Mouse (Mus musculus) ES-Bruce4 (cell line): ENCODE results near the gene Slc15a3. TPM values are rescaled to one million over a fixed set of nuclear protein-coding genes. Genes with fewer than 3 reads are reported as not detected.

Experiments
- H3K27ac ChIP-seq: 2 replicates; pipeline ENCODE4 v1.5.1; 2012; ENCODE audit warnings: low read length, inconsistent platforms; ENCODE audit not compliant: insufficient read depth
- H3K27me3 ChIP-seq: 2 replicates; pipeline ENCODE4 v1.6.1; 2012; ENCODE audit warnings: mild to moderate bottlenecking, low read length, inconsistent platforms; ENCODE audit not compliant: control insufficient read depth, poor library complexity, insufficient read depth, severe bottlenecking
- H3K36me3 ChIP-seq: 2 replicates; pipeline ENCODE4 v1.6.1; 2012; ENCODE audit warnings: inconsistent platforms, mild to moderate bottlenecking, low read length, moderate library complexity; ENCODE audit not compliant: control insufficient read depth, poor library complexity, insufficient read depth, severe bottlenecking
- H3K4me1 ChIP-seq: one replicate; pipeline ENCODE4 v1.8.1; 2011; ENCODE audit warnings: low read length; ENCODE audit not compliant: control insufficient read depth, insufficient read depth
- H3K4me3 ChIP-seq: 2 replicates; pipeline ENCODE4 v1.5.1; 2011; ENCODE audit warnings: low read depth, mild to moderate bottlenecking, low read length
- H3K9ac ChIP-seq: 2 replicates; pipeline ENCODE4 v1.6.1; 2012; ENCODE audit warnings: low read depth, mild to moderate bottlenecking, inconsistent platforms; ENCODE audit not compliant: poor library complexity, severe bottlenecking
- H3K9me3 ChIP-seq: replicated peaks from 2 replicates; pipeline ENCODE4 v1.6.1; 2012; ENCODE audit warnings: mild to moderate bottlenecking, low read length, inconsistent platforms; ENCODE audit not compliant: control insufficient read depth, poor library complexity, insufficient read depth, severe bottlenecking
- CTCF ChIP-seq: IDR thresholded peaks from one replicate; pipeline ENCODE4 v1.8.1; 2011; ENCODE audit warnings: low read depth, low read length
- EP300 ChIP-seq: IDR thresholded peaks from 2 replicates; pipeline ENCODE4 v1.6.1; 2011; ENCODE audit warnings: low read depth, low read length; ENCODE audit not compliant: insufficient read depth
- POLR2A ChIP-seq: IDR thresholded peaks from one replicate; pipeline ENCODE4 v1.8.1; 2011; ENCODE audit warnings: low read length; ENCODE audit not compliant: insufficient read depth
- polyA plus RNA-seq: library from polyadenylated mRNA; stranded (reverse); fragments of >200 nt; gene quantifications from 2 replicates; pipeline ENCODE4 v1.2.4, GENCODE M21; 2011; ENCODE audit warnings: low read depth; ENCODE audit not compliant: missing spikeins, insufficient read depth, insufficient read length

The Slc15a3 gene
- polyA plus RNA-seq, 1 experiment, result not detected

DNA sequence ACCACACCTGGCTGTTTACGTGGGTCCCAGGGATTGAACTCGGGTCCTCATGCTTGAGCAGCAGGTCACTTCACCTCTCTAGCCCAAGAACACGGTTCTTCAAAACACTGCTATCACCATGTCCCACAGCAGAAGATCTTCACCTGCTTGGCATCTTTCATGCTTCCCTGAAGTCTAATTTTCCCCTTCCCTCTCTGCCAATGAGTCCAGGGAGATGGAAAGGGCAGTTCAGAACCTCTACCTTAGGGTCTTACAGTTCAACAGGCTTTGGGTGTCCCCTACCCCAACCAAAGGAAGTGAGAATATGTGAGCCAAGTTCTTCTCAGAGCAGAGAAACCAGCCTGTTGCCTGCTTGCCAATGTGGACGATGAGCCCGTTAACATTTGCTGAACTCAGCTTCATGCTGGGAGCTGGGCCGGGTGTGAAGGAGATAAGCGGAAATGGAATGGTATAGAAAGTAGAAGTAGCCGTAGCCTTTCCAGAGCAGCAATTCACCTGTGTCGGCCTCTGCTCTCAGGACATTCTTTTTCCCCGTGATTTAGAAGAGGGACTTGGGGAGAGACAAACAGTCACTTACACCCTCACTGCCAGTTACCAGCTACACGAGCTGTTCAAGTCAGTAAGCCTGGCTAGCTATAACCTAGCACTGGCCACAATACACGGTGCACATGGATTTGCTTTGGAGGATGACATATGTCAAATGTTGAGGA, 30.8 kb upstream of the Slc15a3 start:
- Histone ChIP-seq H3K4me1 (no peaks in the 10 kb centered on the region), H3K36me3 (no peaks in the 10 kb centered on the region), H3K27ac (no peak overlapping the region), H3K4me3 (no peak overlapping the region), H3K27me3 (no peaks in the 10 kb centered on the region), H3K9me3 (no peaks in the 10 kb centered on the region), H3K9ac (no peak overlapping the region)
- TF ChIP-seq CTCF (no peak), POLR2A (no peak), EP300 (no peak)

DNA sequence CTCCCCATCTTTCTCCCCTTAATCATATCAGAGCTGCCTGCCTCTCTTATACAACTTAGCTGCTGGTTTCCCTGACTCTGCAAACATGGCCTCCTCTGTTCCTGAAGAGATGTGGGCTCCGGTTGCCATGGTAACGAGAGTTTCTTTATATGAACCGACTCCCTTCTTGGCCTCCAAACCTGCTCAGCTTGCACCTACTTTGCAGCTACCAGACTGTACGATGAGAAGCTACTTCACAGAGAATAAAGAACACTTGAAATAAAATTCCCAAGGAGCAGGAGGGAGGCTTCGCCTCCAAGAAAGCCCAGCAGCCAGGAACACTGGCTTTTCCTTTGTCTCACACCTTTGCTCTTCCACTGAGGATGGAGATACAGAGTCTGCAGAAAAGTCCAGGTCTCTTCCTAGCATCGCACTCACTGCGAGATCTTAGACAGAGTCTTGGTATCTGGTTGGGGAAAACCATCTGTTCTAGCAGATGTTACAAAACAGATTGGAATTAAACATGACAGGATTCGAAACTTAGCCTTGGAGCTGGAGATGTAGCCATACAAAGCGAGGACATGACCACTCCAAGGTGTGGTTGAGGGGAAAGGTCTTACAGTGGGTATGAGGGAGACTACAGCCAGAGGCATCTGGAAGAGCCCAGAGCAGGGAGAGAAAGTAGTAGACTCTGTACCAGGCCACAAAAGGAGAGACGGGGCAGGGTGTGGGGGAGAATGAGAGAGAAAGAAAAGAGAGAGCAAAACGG, 29.9 kb upstream of the Slc15a3 start:
- Histone ChIP-seq H3K27ac (no peak overlapping the region), H3K9ac (no peak overlapping the region), H3K36me3 (no peaks in the 10 kb centered on the region), H3K4me3 (no peak overlapping the region), H3K4me1 (no peaks in the 10 kb centered on the region), H3K9me3 (no peaks in the 10 kb centered on the region), H3K27me3 (no peaks in the 10 kb centered on the region)
- no peak for TF ChIP-seq EP300
- no peak for TF ChIP-seq POLR2A
- no peak for TF ChIP-seq CTCF

DNA sequence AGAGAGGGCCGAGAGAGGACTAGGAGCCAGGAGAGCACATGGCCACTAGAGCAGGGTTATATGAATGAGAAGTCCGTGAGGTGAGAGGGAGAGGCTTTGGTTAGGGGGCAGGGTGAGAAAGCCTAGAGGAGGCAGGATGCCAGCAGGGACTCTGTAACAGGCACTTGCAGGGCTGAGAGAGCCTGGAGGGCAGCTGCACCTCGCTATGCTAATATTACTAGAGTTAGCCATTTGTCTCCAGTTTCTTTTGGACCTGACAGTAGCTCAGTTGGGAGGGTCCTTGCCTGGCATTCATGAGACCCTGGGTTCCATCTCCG, 29.4 kb upstream of the Slc15a3 start:
- Histone ChIP-seq H3K9ac (no peak overlapping the region), H3K4me1 (no peaks in the 10 kb centered on the region), H3K4me3 (no peak overlapping the region), H3K27me3 (no peaks in the 10 kb centered on the region), H3K27ac (no peak overlapping the region), H3K36me3 (no peaks in the 10 kb centered on the region), H3K9me3 (no peaks in the 10 kb centered on the region)
- TF ChIP-seq CTCF (no peak), POLR2A (no peak), EP300 (no peak)

DNA sequence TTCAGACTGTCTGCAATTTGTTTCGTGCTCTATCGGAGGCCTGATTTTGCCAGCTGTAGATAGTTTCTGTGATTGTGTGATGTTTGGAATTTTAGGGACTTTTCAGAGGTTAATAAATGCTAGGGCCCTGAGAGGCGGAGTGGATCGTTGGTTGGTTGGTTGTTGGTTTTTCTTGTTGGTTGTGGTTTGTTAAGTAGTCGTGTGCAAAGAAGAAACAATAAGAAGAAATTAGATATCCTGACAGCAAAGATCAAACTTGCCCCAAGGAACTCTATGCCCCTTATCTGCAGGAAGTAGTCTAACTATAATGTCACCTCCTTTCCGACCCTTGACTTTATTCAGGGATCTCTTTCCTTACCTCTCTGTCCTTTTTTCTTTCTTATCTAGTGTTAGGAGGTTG, 28.1 kb upstream of the Slc15a3 start:
- H3K4me3 ChIP-seq, result no peak overlapping the region
- no peak overlapping the region for H3K27ac ChIP-seq
- no peaks in the 10 kb centered on the region for H3K4me1 ChIP-seq
- TF ChIP-seq POLR2A (no peak), EP300 (no peak), CTCF (no peak)
- H3K36me3 ChIP-seq, result no peaks in the 10 kb centered on the region
- no peak overlapping the region for H3K9ac ChIP-seq
- no peaks in the 10 kb centered on the region for H3K27me3 ChIP-seq
- H3K9me3 ChIP-seq, result no peaks in the 10 kb centered on the region

DNA sequence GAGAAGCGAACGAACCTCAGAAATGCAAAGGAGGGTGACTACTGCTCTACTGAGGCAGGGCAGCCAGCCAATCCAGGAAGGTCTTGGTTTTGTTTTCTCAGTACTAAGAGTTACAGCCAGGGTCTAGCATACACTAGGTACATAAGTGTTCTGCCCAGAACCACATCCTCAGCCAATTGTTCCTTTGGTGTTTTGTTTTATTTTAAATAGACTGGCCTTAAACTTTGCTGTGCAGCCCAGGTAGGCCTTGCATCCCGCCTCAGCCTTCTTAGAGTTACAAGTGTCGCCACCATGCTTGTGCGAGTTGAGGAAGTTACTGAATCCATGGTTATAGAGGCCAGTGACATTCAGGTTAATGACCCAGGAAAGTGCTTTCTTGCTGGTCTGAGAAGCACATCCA, 26.5 kb upstream of the Slc15a3 start:
- Histone ChIP-seq H3K9me3 (no peaks in the 10 kb centered on the region), H3K27me3 (no peaks in the 10 kb centered on the region), H3K4me1 (no peaks in the 10 kb centered on the region), H3K9ac (no peak overlapping the region), H3K27ac (no peak overlapping the region), H3K4me3 (no peak overlapping the region), H3K36me3 (no peaks in the 10 kb centered on the region)
- no peak for TF ChIP-seq CTCF
- TF ChIP-seq EP300, result no peak
- no peak for TF ChIP-seq POLR2A

DNA sequence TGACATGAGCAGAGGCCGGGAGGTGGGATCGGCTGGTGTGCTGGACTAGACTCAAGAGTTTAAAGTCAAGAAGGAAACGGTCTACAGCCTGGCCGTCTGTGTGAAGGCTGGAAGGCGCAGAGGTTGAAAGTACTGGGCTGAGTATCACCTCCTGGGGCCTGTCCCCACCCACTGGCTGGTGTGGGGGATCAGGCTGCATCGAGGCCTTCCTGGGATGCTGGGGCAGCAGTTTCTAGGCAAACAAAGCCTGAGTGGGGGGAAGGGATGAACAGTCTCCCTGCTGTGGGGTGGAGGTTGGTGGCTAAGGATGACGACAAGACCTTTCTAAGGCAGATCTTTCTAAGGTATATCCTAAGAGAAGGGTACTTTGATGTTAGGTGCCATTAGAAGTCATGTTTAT, 25.6 kb upstream of the Slc15a3 start:
- Histone ChIP-seq H3K4me3 (no peak overlapping the region), H3K4me1 (peaks cover 3% of the 10 kb centered on the region), H3K9ac (no peak overlapping the region), H3K9me3 (no peaks in the 10 kb centered on the region), H3K36me3 (no peaks in the 10 kb centered on the region), H3K27me3 (no peaks in the 10 kb centered on the region), H3K27ac (no peak overlapping the region)
- no peak for TF ChIP-seq EP300
- TF ChIP-seq POLR2A, result no peak
- TF ChIP-seq CTCF, result no peak
